Mouse (Mus musculus) kidney, adult 2 months (tissue): Measurements from ENCODE around the gene Rab36.

ENCODE experiments used
- CTCF ChIP-seq: fragments of 200-500 bp; conservative IDR thresholded peaks from 2 replicates; pipeline ENCODE4 v1.5.1; 2011; ENCODE audit warnings: low read depth, mild to moderate bottlenecking, control low read depth, low read length, moderate library complexity, mixed read lengths; ENCODE audit not compliant: insufficient read depth, insufficient read length
- POLR2A ChIP-seq: fragments of 200-500 bp; IDR thresholded peaks from one replicate; pipeline ENCODE4 v1.6.1; 2011; ENCODE audit warnings: low read depth, low read length, control low read depth

- no peak for TF ChIP-seq CTCF
- TF ChIP-seq POLR2A: no peak
Measured at GRCm38 (mm10) chr10:75055672-75056071, 18.8 kb downstream of the Rab36 start.
